Mouse (Mus musculus) intestine, postnatal 0 days (tissue): Measurements from ENCODE around the gene Plac9a. TPM values are rescaled to one million over a fixed set of nuclear protein-coding genes. Genes with fewer than 3 reads are reported as not detected.

Source experiments
- ATAC-seq: fragments of 200-750 bp; cut with Nextera tagmentation; 2 replicates; pipeline ENCODE4 v1.8.0; 2017; ENCODE audit warnings: mild to moderate bottlenecking, moderate TSS enrichment, moderate library complexity
- H3K27ac ChIP-seq: fragments of 300-500 bp; sonication (generic); 2 replicates; pipeline ENCODE4 v1.5.1; 2014; ENCODE audit warnings: mild to moderate bottlenecking, low read depth, low read length, moderate library complexity
- H3K27me3 ChIP-seq: fragments of 300-500 bp; sonication (generic); replicated peaks from 2 replicates; pipeline ENCODE4 v1.6.1; 2014; ENCODE audit warnings: low read length, mixed read lengths; ENCODE audit not compliant: control insufficient read depth, insufficient read depth
- H3K36me3 ChIP-seq: fragments of 300-500 bp; sonication (generic); 2 replicates; pipeline ENCODE4 v1.6.1; 2014; ENCODE audit warnings: mild to moderate bottlenecking, moderate library complexity; ENCODE audit not compliant: control insufficient read depth, insufficient read depth
- H3K4me1 ChIP-seq: fragments of 300-500 bp; sonication (generic); replicated peaks from 2 replicates; pipeline ENCODE4 v1.6.1; 2014; ENCODE audit warnings: antibody characterized with exemption, low read length, mixed read lengths; ENCODE audit not compliant: control insufficient read depth, insufficient read depth
- H3K4me2 ChIP-seq: fragments of 300-500 bp; sonication (generic); replicated peaks from 2 replicates; pipeline ENCODE4 v1.6.1; 2014; ENCODE audit warnings: low read depth, mild to moderate bottlenecking, moderate library complexity
- H3K4me3 ChIP-seq: fragments of 300-500 bp; sonication (generic); 2 replicates; pipeline ENCODE4 v1.5.1; 2014; ENCODE audit warnings: low read depth, low read length
- H3K9ac ChIP-seq: fragments of 300-500 bp; sonication (generic); 2 replicates; pipeline ENCODE4 v1.6.1; 2014; ENCODE audit warnings: mild to moderate bottlenecking, low read depth, low read length
- H3K9me3 ChIP-seq: fragments of 300-500 bp; sonication (generic); 2 replicates; pipeline ENCODE4 v1.6.1; 2016; ENCODE audit warnings: mixed run types; ENCODE audit not compliant: control insufficient read depth
- CTCF ChIP-seq: sonication (generic); IDR thresholded peaks from 2 replicates; pipeline ENCODE4 v1.5.1; 2016; ENCODE audit warnings: low read depth, mild to moderate bottlenecking, control low read depth, antibody characterized with exemption, moderate library complexity
- WGBS: fragments of 180-500 bp; shearing (Covaris S2); extraction: QIAGEN DNeasy Blood & Tissue Kit; methylation state at CpG from one replicate; pipeline ENCODE4 v1.1.7; 2014; 5-methylcytosine and 5-hydroxymethylcytosine counted together
- polyA plus RNA-seq: library from polyadenylated mRNA; unstranded; fragments of >200 nt; fragmentation: Nextera tagmentation; extraction: Ambion mirVana; gene quantifications from 2 replicates; pipeline ENCODE4 v1.2.1, GENCODE M21; 2015

The Plac9a gene
- polyA plus RNA-seq, 1 experiment from 2014 or later: 1.3 TPM

GRCm38 (mm10) chr14:25840961-25841360 lies 61.9 kb downstream of the Plac9a start:
- no peaks in the 10 kb centered on the region for H3K9me3 ChIP-seq
- no peak for TF ChIP-seq CTCF
- ATAC-seq: no peak
- H3K27ac ChIP-seq: no peak overlapping the region
- H3K4me3 ChIP-seq: no peak overlapping the region
- H3K4me2 ChIP-seq: no peak overlapping the region
- H3K27me3 ChIP-seq: no peaks in the 10 kb centered on the region
- H3K9ac ChIP-seq: no peak overlapping the region
- 54% methylated on average over 7 of the region's 7 CpGs for WGBS
- peaks cover 6% of the 10 kb centered on the region for H3K4me1 ChIP-seq
- no peaks in the 10 kb centered on the region for H3K36me3 ChIP-seq

GRCm38 (mm10) chr14:25839791-25840190 lies 63.1 kb downstream of the Plac9a start:
- no peak for ATAC-seq
- H3K27ac ChIP-seq: no peak overlapping the region
- 62% methylated on average over 7 of the region's 7 CpGs for WGBS
- no peak overlapping the region for H3K9ac ChIP-seq
- H3K36me3 ChIP-seq: no peaks in the 10 kb centered on the region
- H3K4me2 ChIP-seq: no peak overlapping the region
- TF ChIP-seq CTCF: no peak
- H3K27me3 ChIP-seq: no peaks in the 10 kb centered on the region
- peaks cover 3% of the 10 kb centered on the region for H3K4me1 ChIP-seq
- H3K4me3 ChIP-seq: no peak overlapping the region
- no peaks in the 10 kb centered on the region for H3K9me3 ChIP-seq

- Histone ChIP-seq H3K36me3 (no peaks in the 10 kb centered on the region), H3K9me3 (no peaks in the 10 kb centered on the region), H3K4me3 (no peak overlapping the region), H3K27ac (no peak overlapping the region), H3K9ac (no peak overlapping the region), H3K27me3 (no peaks in the 10 kb centered on the region), H3K4me2 (no peak overlapping the region), H3K4me1 (no peaks in the 10 kb centered on the region)
- no peak for ATAC-seq
- WGBS: 61% methylated on average over 8 of the region's 8 CpGs
- TF ChIP-seq CTCF: no peak
These were observed 64.5 kb downstream of the Plac9a start for GRCm38 (mm10) chr14:25838411-25838810.

Other genes with a start within 250 kb of the Plac9a start
- gene Ppif, start 208.9 kb downstream of the Plac9a start, polyA plus RNA-seq: 73.8 and 80.0 TPM in 2 replicates
- 10.3 and 12.1 TPM in 2 replicates for gene Zcchc24, start 134.1 kb downstream of the Plac9a start, polyA plus RNA-seq
- gene Anxa11, start 60.9 kb downstream of the Plac9a start, polyA plus RNA-seq: 82.3 and 86.7 TPM in 2 replicates
- 4.7 and 5.0 TPM in 2 replicates for gene Tmem254a, start 24.6 kb upstream of the Plac9a start, polyA plus RNA-seq
- gene Cphx1, start 35.2 kb upstream of the Plac9a start, polyA plus RNA-seq: 0.24 TPM in 1 of 2 replicates, not detected in the other
- gene Duxbl1, start 75.5 kb upstream of the Plac9a start, polyA plus RNA-seq: 0.10 and 0.64 TPM in 2 replicates
- 25.3 and 26.1 TPM in 2 replicates for gene Gm9780, start 139.6 kb upstream of the Plac9a start, polyA plus RNA-seq
- 57.1 and 57.3 TPM in 2 replicates for gene Tmem254c, start 164.3 kb upstream of the Plac9a start, polyA plus RNA-seq
- not detected in 2 replicates for gene Cphx2, start 178.4 kb upstream of the Plac9a start, polyA plus RNA-seq
- gene Cphx3, start 179.2 kb upstream of the Plac9a start, polyA plus RNA-seq: 0.14 TPM in 1 of 2 replicates, not detected in the other
- gene Duxbl2, start 215.2 kb upstream of the Plac9a start, polyA plus RNA-seq: 0.72 TPM in 1 of 2 replicates, not detected in the other